Mouse (Mus musculus) stomach, embryonic 15.5 days (tissue): ENCODE measurements at regions not wholly inside any gene's neighbourhood (a gene's known extent, or its start where the extent isn't known, plus 50 kb on each side); places are given as distances from the start of the nearest gene placed in this dataset.

ENCODE experiments used
- ATAC-seq: fragments of 200-750 bp; cut with Nextera tagmentation; 2 replicates; pipeline ENCODE4 v1.8.0; 2017; ENCODE audit warnings: low read depth, moderate number of reproducible peaks, moderate TSS enrichment; ENCODE audit not compliant: insufficient read depth, low FRiP score
- H3K27ac ChIP-seq: fragments of 300-500 bp; sonication (generic); 2 replicates; pipeline ENCODE4 v1.5.1; 2015; ENCODE audit warnings: mild to moderate bottlenecking, inconsistent platforms
- H3K27me3 ChIP-seq: fragments of 300-500 bp; sonication (generic); replicated peaks from 2 replicates; pipeline ENCODE4 v1.6.1; 2015; ENCODE audit warnings: inconsistent platforms
- H3K36me3 ChIP-seq: fragments of 300-500 bp; sonication (generic); 2 replicates; pipeline ENCODE4 v1.6.1; 2015; ENCODE audit warnings: inconsistent platforms
- H3K4me1 ChIP-seq: fragments of 300-500 bp; sonication (generic); 2 replicates; pipeline ENCODE4 v1.6.1; 2015; ENCODE audit warnings: inconsistent platforms
- H3K4me2 ChIP-seq: fragments of 300-500 bp; sonication (generic); 2 replicates; pipeline ENCODE4 v1.6.1; 2015; ENCODE audit warnings: mild to moderate bottlenecking, inconsistent platforms
- H3K4me3 ChIP-seq: fragments of 300-500 bp; sonication (generic); replicated peaks from 2 replicates; pipeline ENCODE4 v1.5.1; 2015; ENCODE audit warnings: inconsistent platforms
- H3K9ac ChIP-seq: fragments of 300-500 bp; sonication (generic); 2 replicates; pipeline ENCODE4 v1.6.1; 2015; ENCODE audit warnings: inconsistent platforms
- H3K9me3 ChIP-seq: fragments of 300-500 bp; sonication (generic); 2 replicates; pipeline ENCODE4 v1.6.1; 2016; ENCODE audit warnings: inconsistent platforms
- WGBS: fragments of 180-500 bp; shearing (Covaris S2); methylation state at CpG from one replicate; pipeline ENCODE4 v1.1.7; 2015; 5-methylcytosine and 5-hydroxymethylcytosine counted together

- H3K9me3 ChIP-seq = no peaks in the 10 kb centered on the region
Measured at GRCm38 (mm10) chr15:7663888-7664287, 146.8 kb upstream of the Gdnf start.

DNA sequence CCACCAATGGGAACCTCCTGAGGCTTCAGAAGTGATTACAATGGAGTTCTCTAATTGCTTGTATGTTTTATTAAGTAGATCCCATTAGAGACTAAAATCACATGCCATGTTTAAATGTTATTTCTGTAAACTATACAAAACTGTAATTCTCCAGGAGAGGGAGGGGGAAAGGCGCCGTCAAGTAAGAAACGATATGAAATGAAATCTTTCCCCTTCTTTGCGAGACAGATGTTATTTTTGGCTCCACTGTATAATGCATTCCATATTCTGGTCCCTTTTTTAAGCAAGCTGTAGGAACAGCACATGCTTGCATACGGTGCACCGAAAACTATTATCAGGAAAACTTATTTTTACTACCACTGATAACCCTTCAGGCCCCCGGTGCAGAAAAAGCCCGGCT, 141.0 kb upstream of the Gdnf start:
- Histone ChIP-seq H3K36me3 (no peaks in the 10 kb centered on the region), H3K4me1 (no peaks in the 10 kb centered on the region), H3K4me2 (no peak overlapping the region), H3K4me3 (no peak overlapping the region), H3K9me3 (no peaks in the 10 kb centered on the region), H3K27ac (no peak overlapping the region), H3K27me3 (no peaks in the 10 kb centered on the region), H3K9ac (no peak overlapping the region)
- no peak for ATAC-seq
- 49% methylated on average over 8 of the region's 8 CpGs for WGBS

More at GRCm38 (mm10) chr15:7663888-7664287, 146.8 kb upstream of the Gdnf start:
- H3K36me3 ChIP-seq = no peaks in the 10 kb centered on the region
- H3K27me3 ChIP-seq = no peaks in the 10 kb centered on the region
- H3K4me3 ChIP-seq = no peak overlapping the region
- WGBS = 47% methylated on average over 2 of the region's 2 CpGs
- no peak overlapping the region for H3K27ac ChIP-seq
- no peaks in the 10 kb centered on the region for H3K4me1 ChIP-seq
- no peak overlapping the region for H3K4me2 ChIP-seq
- no peak for ATAC-seq
- no peak overlapping the region for H3K9ac ChIP-seq

- Histone ChIP-seq H3K4me3 (no peak overlapping the region), H3K9ac (no peak overlapping the region), H3K36me3 (no peaks in the 10 kb centered on the region), H3K4me2 (no peak overlapping the region), H3K4me1 (no peaks in the 10 kb centered on the region), H3K27me3 (no peaks in the 10 kb centered on the region), H3K9me3 (no peaks in the 10 kb centered on the region), H3K27ac (no peak overlapping the region)
- no peak for ATAC-seq
- 73% methylated on average over 1 of the region's 1 CpGs for WGBS
Measured at GRCm38 (mm10) chr15:7676970-7677369, 133.7 kb upstream of the Gdnf start.

GRCm38 (mm10) chr15:7678711-7679110, 131.9 kb upstream of the Gdnf start:
- Histone ChIP-seq H3K9ac (no peak overlapping the region), H3K9me3 (no peaks in the 10 kb centered on the region), H3K4me3 (no peak overlapping the region), H3K4me2 (no peak overlapping the region), H3K27me3 (no peaks in the 10 kb centered on the region), H3K27ac (no peak overlapping the region), H3K4me1 (no peaks in the 10 kb centered on the region), H3K36me3 (no peaks in the 10 kb centered on the region)
- 91% methylated on average over 8 of the region's 8 CpGs for WGBS
- ATAC-seq = no peak

DNA sequence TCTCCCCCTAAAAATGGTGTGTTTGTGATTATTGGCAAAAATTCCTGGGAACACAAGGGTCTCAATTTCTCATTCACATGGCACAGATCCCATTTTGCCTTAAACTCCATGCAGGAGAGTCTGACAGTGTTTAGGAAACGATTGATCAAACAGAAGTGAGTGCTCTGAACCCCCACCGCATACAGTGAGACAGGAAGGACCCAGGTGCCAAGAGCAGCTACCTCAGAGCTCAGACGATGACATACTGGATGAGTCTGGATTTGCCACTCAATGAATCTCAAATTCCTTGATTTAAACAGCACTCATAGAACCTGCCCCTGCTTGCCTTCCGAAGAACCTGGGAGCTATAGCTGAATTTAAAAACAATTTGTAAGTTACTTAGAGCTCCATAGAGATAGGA, 129.6 kb upstream of the Gdnf start:
- 43% methylated on average over 4 of the region's 4 CpGs for WGBS

DNA sequence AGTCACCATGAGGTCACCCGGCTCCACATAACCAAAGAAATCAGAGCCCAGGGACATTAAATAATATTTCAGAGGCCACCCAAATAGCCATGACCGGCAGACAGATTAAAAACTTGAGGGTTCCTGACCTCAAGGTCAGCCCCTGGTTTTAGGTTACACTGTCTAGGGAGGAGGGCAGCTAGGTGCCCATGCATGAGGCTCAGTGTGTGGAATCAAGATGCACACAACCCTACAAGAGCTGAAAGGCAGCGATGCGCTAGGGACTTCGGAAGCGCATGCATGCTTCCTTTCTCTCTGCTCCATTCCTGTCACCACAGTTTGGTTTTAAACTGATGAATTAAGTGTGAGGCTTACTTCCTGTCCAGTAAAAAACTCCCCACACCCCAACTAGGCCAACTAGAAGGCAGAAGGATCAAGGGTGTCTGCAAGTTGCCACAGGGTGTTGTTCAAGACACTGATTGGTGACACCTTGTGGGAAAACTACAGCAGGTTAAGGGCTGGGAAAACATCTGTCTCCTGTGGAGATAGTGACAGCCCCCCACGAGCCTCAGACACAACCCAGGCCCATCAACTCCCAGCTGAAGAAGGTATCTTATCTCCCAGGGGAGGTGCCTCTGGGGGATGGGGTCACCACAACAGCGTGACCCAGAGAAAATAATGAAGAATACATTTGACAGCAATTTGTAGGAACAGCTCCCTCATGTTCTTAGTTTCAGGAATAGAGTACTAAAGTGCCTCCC, 127.2 kb upstream of the Gdnf start:
- no peaks in the 10 kb centered on the region for H3K9me3 ChIP-seq
- no peak for ATAC-seq
- H3K27me3 ChIP-seq = no peaks in the 10 kb centered on the region
- no peak overlapping the region for H3K9ac ChIP-seq
- H3K27ac ChIP-seq = no peak overlapping the region
- H3K4me2 ChIP-seq = no peak overlapping the region
- WGBS = 43% methylated on average over 8 of the region's 8 CpGs
- no peak overlapping the region for H3K4me3 ChIP-seq
- no peaks in the 10 kb centered on the region for H3K4me1 ChIP-seq
- H3K36me3 ChIP-seq = no peaks in the 10 kb centered on the region

More for the DNA sequence above, 129.6 kb upstream of the Gdnf start:
- H3K9me3 ChIP-seq = no peaks in the 10 kb centered on the region
- no peaks in the 10 kb centered on the region for H3K4me1 ChIP-seq
- H3K4me2 ChIP-seq = no peak overlapping the region
- H3K4me3 ChIP-seq = no peak overlapping the region
- no peaks in the 10 kb centered on the region for H3K36me3 ChIP-seq
- H3K27ac ChIP-seq = no peak overlapping the region
- no peaks in the 10 kb centered on the region for H3K27me3 ChIP-seq
- no peak overlapping the region for H3K9ac ChIP-seq
- ATAC-seq = no peak

DNA sequence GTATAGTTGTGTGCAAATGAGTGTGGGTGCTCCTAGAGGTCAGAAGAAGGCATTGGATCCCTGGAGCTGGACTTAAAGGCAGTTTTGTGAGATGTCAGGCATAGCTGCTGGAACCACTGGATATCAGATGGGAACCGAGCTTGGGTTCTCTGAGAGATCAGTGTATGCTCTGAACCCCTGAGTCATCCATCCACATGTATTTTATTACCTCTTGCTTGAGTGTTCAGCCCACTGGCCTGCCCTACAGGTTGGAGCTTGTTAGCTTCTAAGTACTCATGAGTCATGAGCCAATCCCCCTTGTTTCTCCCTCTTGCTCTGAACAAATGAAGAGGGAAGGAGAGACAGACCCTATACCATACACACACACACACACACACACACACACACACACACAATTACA, 119.4 kb upstream of the Gdnf start:
- Histone ChIP-seq H3K27ac (no peak overlapping the region), H3K9me3 (no peaks in the 10 kb centered on the region), H3K4me3 (no peak overlapping the region), H3K4me2 (no peak overlapping the region), H3K36me3 (no peaks in the 10 kb centered on the region), H3K4me1 (no peaks in the 10 kb centered on the region), H3K27me3 (no peaks in the 10 kb centered on the region; the same call in 1 of the 2 replicates), H3K9ac (no peak overlapping the region)
- no peak for ATAC-seq
- WGBS = 93% methylated on average over 1 of the region's 1 CpGs

DNA sequence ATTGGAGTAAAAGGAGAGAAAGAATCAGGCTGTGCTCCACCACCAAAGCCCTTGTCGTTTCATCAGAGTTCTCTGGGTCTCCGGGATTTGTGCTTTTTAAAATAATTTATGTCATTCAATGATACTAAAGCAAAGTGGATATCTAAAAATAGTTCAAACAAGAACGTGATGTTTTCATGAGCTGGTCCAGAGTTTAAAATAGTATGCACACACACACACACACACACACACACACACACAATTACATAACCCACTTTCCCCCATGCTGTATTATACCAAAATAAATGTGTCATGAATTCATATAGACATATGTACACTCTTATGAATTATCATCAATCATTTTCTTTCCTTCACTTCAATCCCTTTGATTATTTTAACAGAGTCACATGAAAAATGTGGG, 118.5 kb upstream of the Gdnf start:
- Histone ChIP-seq H3K36me3 (no peaks in the 10 kb centered on the region), H3K9ac (no peak overlapping the region), H3K4me3 (no peak overlapping the region), H3K9me3 (no peaks in the 10 kb centered on the region), H3K27me3 (no peaks in the 10 kb centered on the region; the same call in 1 of the 2 replicates), H3K4me1 (no peaks in the 10 kb centered on the region), H3K27ac (no peak overlapping the region), H3K4me2 (no peak overlapping the region)
- 43% methylated on average over 3 of the region's 3 CpGs for whole genome bisulfite sequencing
- no peak for ATAC-seq

GRCm38 (mm10) chr15:7694037-7694436, 116.6 kb upstream of the Gdnf start:
- no peak for ATAC-seq
- Histone ChIP-seq H3K4me2 (no peak overlapping the region), H3K4me1 (no peaks in the 10 kb centered on the region), H3K9me3 (no peaks in the 10 kb centered on the region), H3K4me3 (no peak overlapping the region), H3K9ac (no peak overlapping the region), H3K27ac (no peak overlapping the region), H3K36me3 (no peaks in the 10 kb centered on the region), H3K27me3 (no peaks in the 10 kb centered on the region; the same call in 1 of the 2 replicates)
- WGBS = 83% methylated on average over 5 of the region's 5 CpGs

GRCm38 (mm10) chr15:7697724-7698123, 112.9 kb upstream of the Gdnf start:
- H3K36me3 ChIP-seq = no peaks in the 10 kb centered on the region
- H3K27me3 ChIP-seq = no peaks in the 10 kb centered on the region; the same call in 1 of the 2 replicates
- H3K4me1 ChIP-seq = no peaks in the 10 kb centered on the region
- no peak overlapping the region for H3K27ac ChIP-seq
- no peak overlapping the region for H3K4me3 ChIP-seq
- no peaks in the 10 kb centered on the region for H3K9me3 ChIP-seq
- H3K4me2 ChIP-seq = no peak overlapping the region
- 66% methylated on average over 3 of the region's 3 CpGs for WGBS
- no peak for ATAC-seq
- no peak overlapping the region for H3K9ac ChIP-seq

DNA sequence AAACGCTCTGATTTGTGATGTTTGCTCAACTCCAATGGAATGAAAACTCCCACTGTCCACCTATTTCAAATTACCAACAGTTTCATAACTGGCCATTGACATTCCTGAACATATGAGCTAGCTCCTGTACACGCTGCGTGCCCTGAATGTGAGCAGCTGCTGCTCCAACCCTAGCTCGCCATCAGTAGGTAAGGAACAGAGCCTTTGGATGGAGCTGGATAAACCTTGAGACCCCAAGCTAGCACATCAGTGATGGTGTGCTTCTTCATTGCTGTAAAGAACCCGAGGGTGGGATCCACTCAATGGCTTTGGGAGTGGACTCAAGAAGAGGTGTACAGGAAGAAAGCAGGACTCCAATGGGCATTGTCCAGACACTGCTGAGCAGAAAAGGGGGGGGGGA, 101.8 kb upstream of the Gdnf start:
- Histone ChIP-seq H3K4me1 (no peaks in the 10 kb centered on the region), H3K4me2 (no peak overlapping the region), H3K27me3 (no peaks in the 10 kb centered on the region), H3K4me3 (no peak overlapping the region), H3K36me3 (no peaks in the 10 kb centered on the region), H3K9me3 (no peaks in the 10 kb centered on the region), H3K27ac (no peak overlapping the region), H3K9ac (no peak overlapping the region)
- 87% methylated on average over 5 of the region's 5 CpGs for WGBS
- no peak for ATAC-seq

DNA sequence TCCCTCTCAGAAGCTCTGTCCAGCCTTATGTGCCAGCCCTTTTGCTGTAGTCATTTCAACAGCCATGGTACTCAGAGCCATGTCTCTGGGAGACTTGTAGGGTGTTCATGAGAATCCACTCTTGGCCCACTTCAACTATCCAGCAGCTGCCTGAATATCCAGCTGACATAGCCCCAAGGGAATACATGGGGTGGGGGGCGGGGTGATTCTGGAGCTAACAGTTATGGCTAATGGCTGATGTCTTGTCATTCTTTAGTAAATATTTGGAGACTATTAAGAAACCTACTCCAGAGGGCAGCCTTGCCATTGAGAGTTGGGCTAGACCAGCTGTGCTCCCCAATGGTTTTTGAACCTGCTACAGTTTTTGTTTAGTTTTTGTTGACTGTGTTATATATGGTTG, 96.0 kb upstream of the Gdnf start:
- ATAC-seq = no peak
- no peaks in the 10 kb centered on the region for H3K36me3 ChIP-seq
- H3K4me3 ChIP-seq = no peak overlapping the region
- WGBS = 29% methylated on average over 1 of the region's 1 CpGs
- no peaks in the 10 kb centered on the region for H3K9me3 ChIP-seq
- H3K27me3 ChIP-seq = no peaks in the 10 kb centered on the region
- H3K4me1 ChIP-seq = no peaks in the 10 kb centered on the region
- no peak overlapping the region for H3K9ac ChIP-seq
- H3K27ac ChIP-seq = no peak overlapping the region
- no peak overlapping the region for H3K4me2 ChIP-seq

DNA sequence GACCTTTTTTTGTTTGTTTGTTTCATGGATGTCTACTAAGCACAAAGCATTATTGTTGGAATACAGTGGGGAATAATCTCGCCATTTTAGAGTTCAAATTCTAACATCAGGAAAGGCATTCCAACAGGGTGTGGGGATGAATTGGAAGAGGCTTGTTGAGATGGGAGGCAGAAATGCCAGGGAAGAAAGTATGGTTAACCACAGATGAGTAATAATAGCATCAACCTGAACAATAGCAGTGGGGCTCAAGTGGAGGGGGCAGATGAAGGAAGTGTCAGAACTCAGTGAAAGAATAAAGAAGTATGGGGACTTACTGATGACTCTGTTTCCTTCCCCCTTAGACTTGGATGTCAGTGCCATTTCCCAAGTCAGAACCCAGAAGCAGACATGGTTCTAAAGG, 94.5 kb upstream of the Gdnf start:
- no peaks in the 10 kb centered on the region for H3K9me3 ChIP-seq
- WGBS = 78% methylated on average over 1 of the region's 1 CpGs
- H3K27me3 ChIP-seq = no peaks in the 10 kb centered on the region
- no peak overlapping the region for H3K4me3 ChIP-seq
- no peaks in the 10 kb centered on the region for H3K36me3 ChIP-seq
- H3K9ac ChIP-seq = no peak overlapping the region
- H3K27ac ChIP-seq = no peak overlapping the region
- H3K4me1 ChIP-seq = no peaks in the 10 kb centered on the region
- no peak for ATAC-seq
- H3K4me2 ChIP-seq = no peak overlapping the region
